Mouse (Mus musculus) MEL (cell line): ENCODE measurements around the gene Ddr1. TPM values are rescaled to one million over a fixed set of nuclear protein-coding genes. Genes with fewer than 3 reads are reported as not detected.
A peak's percentile ranks its signal among the peaks of the same experiment; 100 is the strongest.

Source experiments
- DNase-seq: peaks from one replicate; pipeline ENCODE4 v3.0.0; 2011; ENCODE audit warnings: low read depth, low spot score
- H3K27ac ChIP-seq: 2 replicates; pipeline ENCODE4 v1.5.1; 2012; ENCODE audit warnings: low read depth, mild to moderate bottlenecking, control low read depth, low read length, moderate library complexity; ENCODE audit not compliant: control insufficient read depth
- H3K27me3 ChIP-seq, 2 experiments: fragments of 150-350 bp in 1 of 2; sonication (generic) in 1 of 2; 2 replicates each; pipeline ENCODE4 v1.6.1; 2012; ENCODE audit warnings: low read length in 2 of 2, mild to moderate bottlenecking in 2 of 2, improper control_type of control experiment in 1 of 2, moderate library complexity in 1 of 2; ENCODE audit not compliant: insufficient read depth in 2 of 2, control insufficient read depth in 1 of 2
- H3K36me3 ChIP-seq, 2 experiments: 2 replicates each; pipeline ENCODE4 v1.6.1; 2012 to 2014; ENCODE audit warnings: low read length in 2 of 2, improper control_type of control experiment in 1 of 2, inconsistent platforms in 1 of 2, mild to moderate bottlenecking in 1 of 2; ENCODE audit not compliant: insufficient read depth in 2 of 2, control insufficient read depth in 1 of 2
- H3K4me1 ChIP-seq, 2 experiments: fragments of 150-350 bp in 1 of 2; sonication (generic) in 1 of 2; 2 replicates each; pipeline ENCODE4 v1.6.1; 2012; ENCODE audit warnings: low read length in 2 of 2, improper control_type of control experiment in 1 of 2, mild to moderate bottlenecking in 1 of 2; ENCODE audit not compliant: insufficient read depth in 2 of 2, control insufficient read depth in 1 of 2
- H3K4me3 ChIP-seq, 2 experiments: fragments of 150-350 bp in 1 of 2; sonication (generic) in 1 of 2; 2 replicates each; pipeline ENCODE4 v1.5.1; 2012; ENCODE audit warnings: low read depth in 2 of 2, low read length in 2 of 2, mild to moderate bottlenecking in 2 of 2, moderate library complexity in 2 of 2, control low read depth in 1 of 2, improper control_type of control experiment in 1 of 2; ENCODE audit not compliant: control insufficient read depth in 1 of 2, insufficient read depth in 1 of 2
- H3K79me2 ChIP-seq: 2 replicates; pipeline ENCODE4 v1.6.1; 2012; ENCODE audit warnings: mild to moderate bottlenecking, low read length, moderate library complexity; ENCODE audit not compliant: control insufficient read depth, poor library complexity, insufficient read depth
- H3K9ac ChIP-seq: 2 replicates; pipeline ENCODE4 v1.6.1; 2012; ENCODE audit warnings: low read depth, mild to moderate bottlenecking, control low read depth, low read length, moderate library complexity; ENCODE audit not compliant: control insufficient read depth, poor library complexity, severe bottlenecking
- H3K9me3 ChIP-seq: fragments of 150-350 bp; sonication (generic); replicated peaks from 2 replicates; pipeline ENCODE4 v1.6.1; 2012; ENCODE audit warnings: mild to moderate bottlenecking, low read length, improper control_type of control experiment, moderate library complexity; ENCODE audit not compliant: insufficient read depth
- CHD1 ChIP-seq: IDR thresholded peaks from 2 replicates; pipeline ENCODE4 v1.6.1; 2012; ENCODE audit warnings: low read depth, mild to moderate bottlenecking, inconsistent platforms, low read length, improper control_type of control experiment
- CHD2 ChIP-seq: IDR thresholded peaks from 2 replicates; pipeline ENCODE4 v1.6.1; 2011; ENCODE audit warnings: low read length, improper control_type of control experiment
- E2F4 ChIP-seq: IDR thresholded peaks from 2 replicates; pipeline ENCODE4 v1.6.1; 2011; ENCODE audit warnings: low read depth, low read length, improper control_type of control experiment, borderline replicate concordance
- GABPA ChIP-seq: IDR thresholded peaks from 2 replicates; pipeline ENCODE4 v1.6.1; 2012; ENCODE audit warnings: low read depth, mild to moderate bottlenecking, inconsistent platforms, low read length, improper control_type of control experiment, moderate library complexity
- GATA1 ChIP-seq: IDR thresholded peaks from 2 replicates; pipeline ENCODE4 v1.6.1; 2011; ENCODE audit warnings: low read depth, low read length, improper control_type of control experiment
- HCFC1 ChIP-seq: IDR thresholded peaks from 2 replicates; pipeline ENCODE4 v1.6.1; 2012; ENCODE audit warnings: low read depth, mild to moderate bottlenecking, inconsistent platforms, low read length, improper control_type of control experiment, moderate library complexity
- MAFK ChIP-seq: IDR thresholded peaks from 2 replicates; pipeline ENCODE4 v1.6.1; 2011; ENCODE audit warnings: low read depth, mild to moderate bottlenecking, low read length, improper control_type of control experiment, borderline replicate concordance
- MAZ ChIP-seq: IDR thresholded peaks from 2 replicates; pipeline ENCODE4 v1.6.1; 2012; ENCODE audit warnings: low read depth, mild to moderate bottlenecking, inconsistent platforms, low read length, improper control_type of control experiment
- MYB ChIP-seq: IDR thresholded peaks from 2 replicates; pipeline ENCODE4 v1.6.1; 2011; ENCODE audit warnings: mild to moderate bottlenecking, low read depth, low read length, improper control_type of control experiment
- MYC ChIP-seq: IDR thresholded peaks from 2 replicates; pipeline ENCODE4 v1.6.1; 2011; ENCODE audit warnings: low read depth, mild to moderate bottlenecking, low read length, improper control_type of control experiment, moderate library complexity
- NELFE ChIP-seq: IDR thresholded peaks from 2 replicates; pipeline ENCODE4 v1.6.1; 2011; ENCODE audit warnings: low read depth, low read length, improper control_type of control experiment
- POLR2A ChIP-seq, 2 experiments: IDR thresholded peaks; 2 replicates each; pipeline ENCODE4 v1.6.1; 2011 to 2012; ENCODE audit warnings: low read length in 2 of 2, mild to moderate bottlenecking in 2 of 2, control low read depth in 1 of 2, improper control_type of control experiment in 1 of 2, low read depth in 1 of 2, moderate library complexity in 1 of 2; ENCODE audit not compliant: control insufficient read depth in 1 of 2, insufficient read depth in 1 of 2, poor library complexity in 1 of 2
- POLR2AphosphoS5 ChIP-seq: IDR thresholded peaks from 2 replicates; pipeline ENCODE4 v1.6.1; 2012; ENCODE audit warnings: low read depth, borderline replicate concordance, mild to moderate bottlenecking, inconsistent platforms, low read length, moderate library complexity, mixed read lengths
- RAD21 ChIP-seq: IDR thresholded peaks from 2 replicates; pipeline ENCODE4 v1.6.1; 2011; ENCODE audit warnings: mild to moderate bottlenecking, low read depth, low read length, improper control_type of control experiment
- SIN3A ChIP-seq: IDR thresholded peaks from 2 replicates; pipeline ENCODE4 v1.6.1; 2012; ENCODE audit warnings: low read length, improper control_type of control experiment, inconsistent platforms
- TAL1 ChIP-seq: IDR thresholded peaks from 2 replicates; pipeline ENCODE4 v1.6.1; 2012; ENCODE audit warnings: mild to moderate bottlenecking, inconsistent platforms, low read length, moderate library complexity, mixed read lengths
- UBTF ChIP-seq: IDR thresholded peaks from 2 replicates; pipeline ENCODE4 v1.6.1; 2012; ENCODE audit warnings: low read depth, mild to moderate bottlenecking, inconsistent platforms, low read length, improper control_type of control experiment, moderate library complexity, borderline replicate concordance; ENCODE audit not compliant: insufficient read depth
- USF1 ChIP-seq: IDR thresholded peaks from 2 replicates; pipeline ENCODE4 v1.6.1; 2014; ENCODE audit warnings: low read depth, mild to moderate bottlenecking, inconsistent platforms, low read length, improper control_type of control experiment, moderate library complexity
- polyA plus RNA-seq, 2 experiments: library from polyadenylated mRNA; stranded (reverse) in 1 of 2; unstranded in 1 of 2; fragments of >175 nt in 1 of 2; fragments of >200 nt in 1 of 2; gene quantifications; 2 replicates each; pipeline versions ENCODE4 v1.2.1 to v1.2.4; 2012; ENCODE audit warnings: low replicate concordance in 2 of 2, low read depth in 1 of 2; ENCODE audit not compliant: insufficient read length in 2 of 2, insufficient read depth in 1 of 2, missing spikeins in 1 of 2
- total RNA-seq: library from RNA; depleted of rRNA; stranded (reverse); fragments of 300-350 nt; gene quantifications from 2 replicates; pipeline ENCODE4 v1.2.3, GENCODE M21; 2012

The Ddr1 gene
- total and polyA plus RNA-seq, 3 experiments: 2.6 to 7.9 TPM; not detected in 1

DNA sequence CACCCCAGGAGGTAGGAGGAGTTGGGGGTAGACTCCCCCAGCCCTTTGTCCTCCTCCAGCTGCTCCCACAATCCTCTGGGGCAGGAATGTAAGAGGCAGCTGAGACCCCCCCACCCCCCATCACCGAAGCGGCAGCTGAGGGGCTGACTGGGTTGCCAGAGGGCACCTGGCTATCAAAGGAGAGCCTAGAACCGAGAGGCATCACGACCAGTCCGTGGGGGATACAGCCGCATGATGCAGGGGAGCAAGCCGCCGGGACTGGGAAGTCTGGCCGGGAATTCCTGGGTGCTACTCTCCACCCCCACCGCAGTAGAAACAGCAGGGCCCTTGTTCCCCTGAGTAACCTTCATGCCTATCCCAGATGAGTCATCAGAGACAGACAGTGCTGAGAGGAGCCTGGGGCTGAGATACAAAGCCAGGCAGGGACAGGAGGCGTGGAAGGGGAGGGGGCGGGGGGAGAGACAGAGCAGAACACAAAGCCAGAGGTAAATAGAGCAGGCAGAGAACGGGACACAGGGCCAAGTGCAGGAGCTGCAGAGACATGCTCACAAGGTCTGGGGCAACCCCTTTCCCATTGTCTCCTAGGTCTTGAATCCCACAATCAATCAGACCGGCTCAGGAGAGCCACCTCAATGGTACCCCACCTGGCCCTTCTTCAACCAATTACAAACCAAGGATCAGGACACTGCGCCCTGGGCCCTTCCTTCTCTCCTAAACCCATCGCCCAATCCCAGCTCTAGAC lies 6.5 kb downstream of the Ddr1 start:
- H3K4me3 ChIP-seq: no peak overlapping the region
- no peaks in the 10 kb centered on the region for H3K79me2 ChIP-seq
- peaks cover 0 to 2% of the 10 kb centered on the region in 2 experiments; a peak in 1 of 4 replicates for H3K36me3 ChIP-seq
- DNase-seq: peak; percentile 22
- peaks cover 0 to 5% of the 10 kb centered on the region in 2 experiments; a peak in 2 of 4 replicates for H3K4me1 ChIP-seq
- H3K9me3 ChIP-seq: no peaks in the 10 kb centered on the region
- no peaks in the 10 kb centered on the region for H3K27me3 ChIP-seq
- TF ChIP-seq MYC (no peak), POLR2AphosphoS5 (no peak), USF1 (no peak), HCFC1 (no peak), GATA1 (no peak), RAD21 (no peak), CHD1 (no peak), GABPA (no peak), SIN3A (no peak), MAFK (no peak), NELFE (no peak), CHD2 (no peak)
- no peak overlapping the region for H3K27ac ChIP-seq
- H3K9ac ChIP-seq: no peak overlapping the region

- Histone ChIP-seq H3K4me1 (peaks cover 0 to 5% of the 10 kb centered on the region in 2 experiments; a peak in 2 of 4 replicates), H3K4me3 (no peak overlapping the region), H3K9ac (no peak overlapping the region), H3K79me2 (no peaks in the 10 kb centered on the region), H3K9me3 (no peaks in the 10 kb centered on the region), H3K36me3 (peaks cover 0 to 2% of the 10 kb centered on the region in 2 experiments; a peak in 1 of 4 replicates), H3K27ac (no peak overlapping the region), H3K27me3 (no peaks in the 10 kb centered on the region)
- no peak for DNase-seq
- TF ChIP-seq POLR2A (IDR thresholded peaks at IDR 0.05; ENCODE audit: control insufficient read depth in 1 of 2, insufficient read depth in 1 of 2, low read depth in 1 of 2, low read length in 2 of 2, poor library complexity in 1 of 2) (no peak), E2F4 (no peak), CHD1 (no peak), UBTF (no peak), MAZ (no peak), TAL1 (no peak), SIN3A (no peak), MYB (no peak), MAFK (no peak)
Measured at GRCm38 (mm10) chr17:35697429-35697758, 7.0 kb downstream of the Ddr1 start.
